ENCODE assay signal across 22 mouse cellular contexts in the genomic region with DNA sequence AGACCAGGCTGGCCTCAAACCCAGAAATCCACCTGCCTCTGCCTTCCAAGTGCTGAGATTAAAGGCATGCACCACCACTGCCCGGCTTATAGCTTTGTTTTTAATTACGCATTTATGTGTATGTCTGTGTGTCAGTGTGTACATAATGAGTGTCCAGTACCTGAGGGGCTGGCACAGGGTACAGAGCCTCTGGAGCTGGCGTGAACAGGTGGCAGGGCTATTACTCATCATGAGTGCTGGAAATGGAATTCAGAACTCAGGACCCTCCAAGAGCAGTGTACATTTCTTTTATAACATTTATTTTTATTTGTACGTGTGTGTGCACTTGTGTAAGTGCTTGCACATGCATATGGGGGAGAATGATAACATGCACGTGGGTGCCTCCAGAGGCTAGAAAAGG. TPM values are rescaled to one million over a fixed set of nuclear protein-coding genes. Genes with fewer than 3 reads are reported as not detected.
"Had no signal": no experiment of that assay in that cellular context is flagged by ENCODE, and none has a peak within 500 bp of the region (broad histone marks: within the 10 kb centered on the region; RNA-seq: fewer than 3 reads in every experiment).

No protein-coding gene starts in this region.

- H3K4me2 ChIP-seq: neural tube, embryonic 12.5 days; neural tube, embryonic 13.5 days; neural tube, embryonic 15.5 days; stomach, embryonic 15.5 days had no signal

- H3K36me3 ChIP-seq: stomach, embryonic 15.5 days had no signal

- H3K27me3 ChIP-seq: neural tube, embryonic 12.5 days; neural tube, embryonic 13.5 days; neural tube, embryonic 15.5 days; stomach, embryonic 15.5 days had no signal

- H3K4me3 ChIP-seq: neural tube, embryonic 12.5 days; neural tube, embryonic 13.5 days; neural tube, embryonic 15.5 days; stomach, embryonic 15.5 days had no signal

- DNase-seq: retina, postnatal 1 day; right cerebral cortex, adult 18-20 months; right cerebral cortex, postnatal 14 days; right cerebral cortex, postnatal 25 days; right cerebral cortex, postnatal 4 days; spleen, adult 18-20 months; thymus, adult 18-20 months; thymus, adult 2 months; thymus, postnatal 14 days; thymus, postnatal 25 days; thymus, postnatal 36 days; thymus, postnatal 4 days had no signal

- H3K27ac ChIP-seq: neural tube, embryonic 12.5 days; neural tube, embryonic 13.5 days; neural tube, embryonic 15.5 days; stomach, embryonic 15.5 days; stomach, postnatal 0 days had no signal

RNA-seq across cellular contexts. Expression of a gene that starts 36.3 kb away (rescaled TPM):
- total RNA-seq: neutrophil, adult 5-6 weeks had no signal

RNA-seq across cellular contexts. Expression of a gene that starts 39.1 kb away (rescaled TPM):
- polyA plus RNA-seq: small intestine, adult 2 months; spleen, adult 2 months; stomach, embryonic 16.5 days; stomach, postnatal 0 days; thymus, postnatal 0 days had no signal
